Comparison of ENCODE assay signal across 26 mouse cellular contexts in genomic region chr5:91607841-91608240, GRCm38 (mm10).
A peak's percentile ranks its signal among the peaks of the same experiment; 100 is the strongest.
DNase-seq lines count a peak whose midpoint lies in the region; TF ChIP-seq lines count a peak whose summit lies in the region.
"Had no signal": no experiment of that assay in that cellular context is flagged by ENCODE, and none has a peak within 500 bp of the region (broad histone marks: within the 10 kb centered on the region; RNA-seq: fewer than 3 reads in every experiment).

No protein-coding gene starts in this region.

- DNase-seq in gastrocnemius, adult 2 months: no peak
- no peak for DNase-seq in gastrocnemius, postnatal 36 days
- DNase-seq in lung, adult 2 months: peak; percentile 14
- DNase-seq in lung, postnatal 10 days: peak; percentile 13
- DNase-seq in ovary, postnatal 14 days (ENCODE audit: low spot score): no peak
- no peak for DNase-seq in thymus, postnatal 36 days
- no peak for DNase-seq in cerebellum, adult 18-20 months
- DNase-seq: adrenal gland, adult 2 months; adrenal gland, postnatal 36 days; cerebellum, adult 9-10 months; embryo, embryonic 11 days; kidney, adult 2 months; kidney, postnatal 36 days; layer of hippocampus, postnatal 36 days; left cerebral cortex, postnatal 4 days; liver, embryonic 13.5 days; thymus, adult 2 months had no signal

- peak overlapping the region; percentile 88 for H3K27ac ChIP-seq in gastrocnemius, adult 2 months
- H3K27ac ChIP-seq: embryonic facial prominence, embryonic 12.5 days; heart, adult 2 months; heart, embryonic 13.5 days; hindbrain, embryonic 14.5 days; liver, embryonic 13.5 days; midbrain, embryonic 12.5 days; neural tube, embryonic 12.5 days; stomach, embryonic 15.5 days had no signal

- no peak for TF ChIP-seq CTCF in gastrocnemius, adult 2 months (IDR thresholded peaks at IDR 0.05)
- no peak for TF ChIP-seq CTCF in lung, adult 2 months (IDR thresholded peaks at IDR 0.05; ENCODE audit: insufficient read depth, low read length)

- H3K4me3 ChIP-seq in gastrocnemius, adult 2 months: no peak overlapping the region
- no peak overlapping the region for H3K4me3 ChIP-seq in lung, adult 2 months (replicated peaks; ENCODE audit: extremely low read depth, low read depth, low read length)
- H3K4me3 ChIP-seq: embryonic facial prominence, embryonic 12.5 days; heart, adult 2 months; heart, embryonic 13.5 days; liver, embryonic 13.5 days; megakaryocyte, embryonic 14.5 days; midbrain, embryonic 12.5 days; myocyte; neural tube, embryonic 12.5 days; stomach, embryonic 15.5 days had no signal

- no peak for TF ChIP-seq POLR2A in lung, adult 2 months (IDR thresholded peaks at IDR 0.05; ENCODE audit: borderline replicate concordance, extremely low read depth, low read depth, low read length)

- H3K4me1 ChIP-seq in lung, adult 2 months (ENCODE audit: control insufficient read depth, insufficient read depth, low read length): no peaks in the 10 kb centered on the region
- H3K4me1 ChIP-seq: liver, embryonic 13.5 days; midbrain, embryonic 12.5 days had no signal

- intact Hi-C loops in gastrocnemius, adult 2 months (cut with DNase I): loop anchor here (5.0 kb wide), 1 partner anchor 91 kb away; the partner anchor contains the start of gene Parm1
- intact Hi-C loops in gastrocnemius, postnatal 36 days (cut with DNase I): no loop called here

- WGBS in lung, adult 2 months: 55% methylated on average over 7 of the region's 7 CpGs

Comparison
In these comparisons a context has a peak if more than half of its experiments do, and no peak if none do; other contexts are left out.
1. DNase-seq: peak in lung, adult 2 months (single experiment) and lung, postnatal 10 days (single experiment); none in gastrocnemius, adult 2 months (single experiment), gastrocnemius, postnatal 36 days (0 of 2), ovary, postnatal 14 days (single experiment), thymus, postnatal 36 days (0 of 2) and cerebellum, adult 18-20 months (0 of 2).